8 mouse cellular contexts compared by ENCODE assay signal in the genomic region with DNA sequence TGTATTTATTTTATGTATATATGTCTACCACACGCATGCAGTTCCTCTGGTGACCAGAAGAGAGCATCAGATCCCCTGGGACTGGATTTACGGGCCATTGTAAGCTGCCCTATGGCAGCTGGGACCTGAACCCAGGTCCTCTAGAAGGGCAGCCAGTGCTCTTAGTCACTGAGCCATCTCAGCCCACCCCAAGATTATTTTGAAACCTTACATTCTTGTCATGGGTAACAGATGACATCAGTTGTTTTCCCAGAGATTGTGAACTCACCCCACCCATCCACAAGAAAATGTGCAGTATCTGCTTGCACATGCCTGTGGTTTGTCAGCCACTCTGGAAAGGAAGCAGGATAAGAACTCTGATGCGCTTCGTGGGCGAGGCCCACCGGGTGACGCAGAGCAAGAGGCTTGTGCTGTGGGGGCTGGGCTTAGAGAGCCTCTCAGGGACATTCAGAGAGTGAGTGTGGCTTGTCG. TPM values are rescaled to one million over a fixed set of nuclear protein-coding genes. Genes with fewer than 3 reads are reported as not detected.
DNase-seq lines count a peak whose midpoint lies in the region; ATAC-seq and TF ChIP-seq lines count a peak whose summit lies in the region.

No protein-coding gene starts in this region.

- H3K4me1 ChIP-seq in intestine, postnatal 0 days (replicated peaks; ENCODE audit: control insufficient read depth, insufficient read depth, low read length) = no peaks in the 10 kb centered on the region
- no peaks in the 10 kb centered on the region for H3K4me1 ChIP-seq in intestine, embryonic 16.5 days (ENCODE audit: control insufficient read depth, insufficient read depth, low read length)
- peaks cover 9% of the 10 kb centered on the region for H3K4me1 ChIP-seq in heart, embryonic 12.5 days (replicated peaks)
- H3K4me1 ChIP-seq in intestine, embryonic 15.5 days (replicated peaks) = no peaks in the 10 kb centered on the region

- H3K4me3 ChIP-seq in intestine, postnatal 0 days (ENCODE audit: low read depth, low read length) = no peak overlapping the region
- H3K4me3 ChIP-seq in intestine, embryonic 16.5 days (ENCODE audit: low read length) = no peak overlapping the region
- no peak overlapping the region for H3K4me3 ChIP-seq in heart, embryonic 12.5 days
- H3K4me3 ChIP-seq in intestine, embryonic 15.5 days (replicated peaks) = no peak overlapping the region

- H3K9me3 ChIP-seq in intestine, postnatal 0 days (ENCODE audit: control insufficient read depth) = no peaks in the 10 kb centered on the region
- H3K9me3 ChIP-seq in intestine, embryonic 16.5 days (ENCODE audit: control insufficient read depth, low read length) = no peaks in the 10 kb centered on the region
- peaks cover 12% of the 10 kb centered on the region; the same call in 1 of the 2 replicates for H3K9me3 ChIP-seq in heart, embryonic 12.5 days (replicated peaks)
- no peaks in the 10 kb centered on the region for H3K9me3 ChIP-seq in intestine, embryonic 15.5 days

- WGBS in intestine, postnatal 0 days = 60% methylated on average over 8 of the region's 8 CpGs
- WGBS in intestine, embryonic 16.5 days = 73% methylated on average over 8 of the region's 8 CpGs
- WGBS in heart, embryonic 12.5 days = 23% methylated on average over 8 of the region's 8 CpGs
- WGBS in intestine, embryonic 15.5 days = 71% methylated on average over 8 of the region's 8 CpGs

- H3K9ac ChIP-seq in intestine, postnatal 0 days (ENCODE audit: low read depth, low read length) = no peak overlapping the region
- no peak overlapping the region for H3K9ac ChIP-seq in intestine, embryonic 16.5 days (ENCODE audit: low read depth, low read length)
- no peak overlapping the region for H3K9ac ChIP-seq in heart, embryonic 12.5 days
- H3K9ac ChIP-seq in intestine, embryonic 15.5 days = no peak overlapping the region

- peaks cover 81% of the 10 kb centered on the region for H3K36me3 ChIP-seq in intestine, postnatal 0 days (ENCODE audit: control insufficient read depth, insufficient read depth)
- peaks cover 44% of the 10 kb centered on the region for H3K36me3 ChIP-seq in intestine, embryonic 16.5 days (ENCODE audit: control insufficient read depth, insufficient read depth, low read length)
- peaks cover 74% of the 10 kb centered on the region for H3K36me3 ChIP-seq in heart, embryonic 12.5 days
- peaks cover 56% of the 10 kb centered on the region for H3K36me3 ChIP-seq in intestine, embryonic 15.5 days

- DNase-seq in Muller cell, postnatal 12 days (ENCODE audit: inconsistent ontology term) = peak; percentile 93
- DNase-seq in lung, adult 18-20 months = peak; percentile 82 to 86
- DNase-seq in cerebellum, adult 9-11 months = no peak
- no peak for DNase-seq in layer of hippocampus, postnatal 36 days

- no peak overlapping the region for H3K4me2 ChIP-seq in intestine, postnatal 0 days (replicated peaks; ENCODE audit: low read depth)
- H3K4me2 ChIP-seq in intestine, embryonic 16.5 days (ENCODE audit: low read depth, low read length) = no peak overlapping the region
- H3K4me2 ChIP-seq in heart, embryonic 12.5 days = no peak overlapping the region
- no peak overlapping the region for H3K4me2 ChIP-seq in intestine, embryonic 15.5 days (replicated peaks)

- no peaks in the 10 kb centered on the region for H3K27me3 ChIP-seq in intestine, postnatal 0 days (replicated peaks; ENCODE audit: control insufficient read depth, insufficient read depth, low read length)
- H3K27me3 ChIP-seq in intestine, embryonic 16.5 days (replicated peaks; ENCODE audit: control insufficient read depth, insufficient read depth, low read length) = no peaks in the 10 kb centered on the region
- H3K27me3 ChIP-seq in heart, embryonic 12.5 days (replicated peaks) = no peaks in the 10 kb centered on the region; the same call in 1 of the 2 replicates
- no peaks in the 10 kb centered on the region for H3K27me3 ChIP-seq in intestine, embryonic 15.5 days (replicated peaks)

- peak; percentile 59 for TF ChIP-seq CTCF in intestine, postnatal 0 days (IDR thresholded peaks at IDR 0.05; ENCODE audit: low read depth)

- ATAC-seq in intestine, postnatal 0 days = 0 out of 2 replicates have a peak, but pooled peaks have one; percentile 19
- ATAC-seq in intestine, embryonic 16.5 days = no peak; the same call in 1 of the 2 replicates
- peak; percentile 77 for ATAC-seq in heart, embryonic 12.5 days (ENCODE audit: insufficient number of reproducible peaks, low FRiP score)
- no peak for ATAC-seq in intestine, embryonic 15.5 days

- H3K27ac ChIP-seq in intestine, postnatal 0 days (ENCODE audit: low read depth, low read length) = no peak overlapping the region
- no peak overlapping the region for H3K27ac ChIP-seq in intestine, embryonic 16.5 days (ENCODE audit: low read length)
- 0 out of 2 replicates have a peak overlapping the region, but pooled peaks have one; percentile 31 for H3K27ac ChIP-seq in heart, embryonic 12.5 days (ENCODE audit: poor library complexity, severe bottlenecking)
- H3K27ac ChIP-seq in intestine, embryonic 15.5 days = no peak overlapping the region

RNA-seq across cellular contexts. Expression of gene Eif4g3, which starts 37.9 kb away (rescaled TPM):
- polyA plus RNA-seq in intestine, postnatal 0 days (2015; fragmentation: Nextera tagmentation; extraction: Ambion mirVana) = 11.9 and 12.5 TPM in 2 replicates
- polyA plus RNA-seq in intestine, embryonic 16.5 days (2015; fragmentation: Nextera tagmentation; extraction: Ambion mirVana) = 16.4 and 18.0 TPM in 2 replicates
- polyA plus RNA-seq in heart, embryonic 12.5 days (2016; fragmentation: Nextera tagmentation; extraction: Ambion mirVana) = 32.7 and 37.2 TPM in 2 replicates
- 24.2 and 25.1 TPM in 2 replicates for polyA plus RNA-seq in intestine, embryonic 15.5 days (2015; fragmentation: Nextera tagmentation; extraction: Ambion mirVana)
- 100 to 1,000 TPM; 142 to 157 TPM for total RNA-seq in layer of hippocampus, postnatal 36 days (2021)

Comparison
In these comparisons a context has a peak if more than half of its experiments do, and no peak if none do; other contexts are left out.
1. ATAC-seq: peak in intestine, postnatal 0 days (single experiment) and heart, embryonic 12.5 days (single experiment); none in intestine, embryonic 16.5 days (single experiment) and intestine, embryonic 15.5 days (single experiment).
2. DNase-seq: peak in Muller cell, postnatal 12 days (single experiment) and lung, adult 18-20 months (2 of 2); none in cerebellum, adult 9-11 months (single experiment) and layer of hippocampus, postnatal 36 days (0 of 2).